Mouse (Mus musculus) left cerebral cortex, adult 18-20 months (tissue): ENCODE data around the gene Prss42. TPM values are rescaled to one million over a fixed set of nuclear protein-coding genes. Genes with fewer than 3 reads are reported as not detected.
A peak's percentile ranks its signal among the peaks of the same experiment; 100 is the strongest.

Experiments used
- DNase-seq, 2 experiments: peaks; one replicate each; pipeline ENCODE4 v3.0.0; 2021 to 2022; ENCODE audit warnings: low spot score in 2 of 2, mixed read lengths in 1 of 2
- long read RNA-seq, 2 experiments: library from polyadenylated mRNA; stranded (forward); transcript quantifications; one replicate each; pipeline ENCODE4 v2.0.0; 2021
- total RNA-seq, 2 experiments: library from RNA; stranded (reverse); gene quantifications; 2 replicates each; pipeline ENCODE4 v1.2.3; 2021

Gene Prss42
- total RNA-seq = not detected
- long read RNA-seq, experiment 1 = 0 reads
- long read RNA-seq, experiment 2 = 0 reads

DNA sequence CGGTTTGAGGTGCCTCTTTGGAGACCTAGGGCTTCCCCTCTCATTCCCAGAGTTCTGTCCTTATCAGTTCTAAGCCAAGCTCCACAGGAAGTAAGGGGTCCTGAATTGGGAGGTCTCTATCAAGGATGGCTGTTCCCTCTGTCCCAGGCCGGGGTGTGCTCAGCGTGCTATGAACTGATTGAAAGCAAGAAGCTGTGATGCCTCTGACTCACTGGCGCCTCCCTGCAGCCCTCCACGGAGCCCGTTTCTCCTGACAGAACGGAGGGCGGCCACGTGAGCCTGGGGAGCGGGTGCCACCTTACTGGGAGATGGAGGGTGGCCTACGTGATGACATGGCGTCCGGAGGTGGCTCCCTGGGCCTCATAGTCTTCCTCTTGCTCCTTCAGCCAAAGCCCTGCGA is at the start of gene Prss42:
Gene Prss42 (plus strand): TSS at position 301 of the 400 bp plus-strand sequence.
- DNase-seq = no peak

DNA sequence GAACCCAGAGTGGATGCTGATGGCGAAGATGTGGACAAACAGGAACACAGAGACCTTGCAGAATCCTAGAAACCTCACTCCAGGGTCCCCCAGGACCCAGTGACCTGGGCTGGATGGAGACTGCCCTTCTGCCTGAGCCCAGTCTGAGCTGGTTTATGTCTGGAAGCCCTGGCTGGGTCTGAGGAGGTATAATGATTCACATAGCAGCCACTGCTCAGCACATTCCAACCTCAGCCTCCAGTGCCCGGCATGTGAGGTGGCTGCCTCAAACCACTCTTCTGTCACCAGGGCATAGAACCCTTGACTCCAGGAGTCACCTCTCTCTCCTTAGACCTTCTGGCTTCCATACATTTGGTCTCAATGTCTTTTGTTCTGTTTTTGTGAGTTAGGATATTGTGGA is 49.5 kb upstream of the Prss42 start:
- DNase-seq = no peak

DNA sequence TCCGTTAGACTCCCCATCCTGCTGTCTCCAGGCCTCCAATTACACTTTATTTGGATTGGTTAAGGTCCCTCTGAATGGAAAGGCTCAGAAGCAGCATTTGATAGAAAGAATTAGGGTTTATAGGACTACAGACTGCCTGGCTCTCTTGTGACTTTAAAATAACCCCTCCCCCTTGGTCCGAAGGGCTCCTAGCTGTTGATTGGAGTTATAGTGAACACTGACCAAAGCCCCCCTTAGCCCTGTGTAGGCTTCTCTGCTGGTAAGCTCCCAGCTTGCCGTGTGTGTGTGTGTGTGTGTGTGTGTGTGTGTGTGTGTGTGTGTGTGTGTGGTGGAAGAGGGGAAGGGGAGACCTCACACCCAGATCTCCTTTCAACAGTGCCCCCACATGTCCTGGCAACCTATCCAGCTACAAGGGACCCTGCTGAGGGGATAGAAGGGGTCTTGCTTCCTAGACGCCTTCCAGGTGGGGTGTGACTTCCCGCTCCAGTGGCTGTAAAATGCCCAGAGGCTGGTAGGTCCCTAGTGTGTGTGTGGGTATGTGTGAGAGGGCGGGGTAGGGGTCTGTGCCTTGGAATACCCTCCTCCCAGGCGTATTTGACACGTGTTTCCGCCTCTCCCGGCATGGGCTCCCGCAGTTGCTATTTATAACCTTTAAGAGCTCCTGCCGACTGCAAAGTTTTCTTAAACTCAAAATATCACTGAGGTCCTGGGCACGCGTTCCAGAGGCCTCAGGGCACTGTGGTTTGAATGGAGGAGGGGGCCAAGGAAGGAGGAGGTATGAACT is 47.4 kb upstream of the Prss42 start:
- DNase-seq = no peak

DNA sequence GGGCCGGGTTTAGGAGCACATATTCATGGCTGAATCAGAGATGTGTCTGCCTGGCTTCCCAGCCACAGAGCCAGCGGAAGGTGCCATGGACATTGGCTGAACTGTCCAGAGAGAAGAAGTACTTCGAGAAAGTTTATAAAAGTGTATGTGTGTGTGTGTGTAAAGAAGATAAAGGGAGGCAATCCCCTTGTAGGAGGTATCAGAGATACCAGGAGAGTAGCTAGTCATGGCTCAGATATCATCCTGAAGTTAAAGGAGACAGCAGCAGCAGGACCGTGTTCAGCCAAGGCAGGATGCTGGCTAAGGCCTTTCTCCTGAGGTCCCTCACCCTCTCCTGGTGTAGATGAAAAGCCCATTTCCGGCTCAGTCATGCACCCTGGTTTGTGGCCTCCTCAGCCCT is 46.6 kb upstream of the Prss42 start:
- DNase-seq = no peak

DNA sequence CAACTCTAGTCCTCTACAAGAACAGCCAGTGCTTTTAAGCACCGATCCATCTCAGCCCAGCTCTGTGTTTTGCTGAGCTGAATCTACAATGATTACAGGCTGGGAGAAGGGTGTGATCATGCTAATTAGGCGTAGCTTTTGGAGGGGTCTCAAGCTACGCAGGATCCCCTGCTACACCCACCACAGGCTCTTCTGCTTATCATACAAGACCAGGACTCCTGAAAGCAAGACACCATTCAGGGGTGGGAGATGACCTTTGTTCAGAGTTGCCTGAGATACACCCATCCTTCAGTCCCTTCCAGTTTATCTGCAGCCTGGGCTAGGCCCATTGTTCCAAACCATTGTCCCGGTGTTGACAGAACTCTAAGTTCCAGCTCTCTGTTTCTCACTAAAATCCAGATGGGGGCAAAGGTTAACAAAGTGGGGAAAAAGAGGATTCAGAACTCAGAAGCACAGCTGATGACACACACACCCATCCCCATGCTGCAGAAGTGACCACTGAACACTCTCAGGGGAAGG is 45.0 kb upstream of the Prss42 start:
- no peak for DNase-seq

DNA sequence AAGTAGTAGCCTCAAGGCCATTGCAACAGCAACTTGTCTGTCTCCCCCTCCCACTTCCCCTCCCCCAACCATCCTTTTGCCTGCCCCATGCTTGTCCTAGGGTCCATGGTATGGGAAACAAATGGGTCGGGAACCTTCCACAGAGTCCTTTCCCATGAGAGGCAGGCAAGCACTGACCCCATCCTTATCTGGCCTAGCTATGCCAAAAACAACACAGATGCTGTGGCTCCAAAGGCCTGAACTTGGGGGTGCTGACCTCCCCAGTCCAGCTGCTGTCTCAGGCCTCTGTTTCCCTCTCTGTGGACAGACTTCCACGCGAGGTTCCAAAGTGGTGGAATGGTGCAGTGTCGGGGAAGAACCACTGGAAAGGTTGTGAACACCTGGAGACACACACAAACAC is 44.2 kb upstream of the Prss42 start:
- DNase-seq = no peak

DNA sequence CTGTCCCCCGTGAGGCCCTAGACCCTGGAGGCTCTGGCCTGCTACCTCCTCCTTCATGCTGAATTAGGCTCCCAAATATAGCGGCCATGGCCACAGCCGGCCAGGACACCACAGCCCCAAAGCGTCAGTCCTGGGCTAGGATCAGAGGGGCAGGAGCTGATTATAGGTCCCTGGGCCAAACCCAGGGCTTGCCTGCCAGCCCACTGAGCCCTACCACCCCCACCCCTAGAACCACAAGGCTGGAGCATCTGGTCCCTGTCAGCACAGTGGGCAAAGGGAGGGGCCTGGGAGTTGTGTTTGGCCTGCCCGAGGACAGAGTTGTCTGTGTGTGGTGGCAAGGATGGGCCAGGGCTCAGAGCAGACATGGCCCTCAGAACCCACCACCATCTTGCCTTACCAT is 40.1 kb upstream of the Prss42 start:
- DNase-seq = no peak

DNA sequence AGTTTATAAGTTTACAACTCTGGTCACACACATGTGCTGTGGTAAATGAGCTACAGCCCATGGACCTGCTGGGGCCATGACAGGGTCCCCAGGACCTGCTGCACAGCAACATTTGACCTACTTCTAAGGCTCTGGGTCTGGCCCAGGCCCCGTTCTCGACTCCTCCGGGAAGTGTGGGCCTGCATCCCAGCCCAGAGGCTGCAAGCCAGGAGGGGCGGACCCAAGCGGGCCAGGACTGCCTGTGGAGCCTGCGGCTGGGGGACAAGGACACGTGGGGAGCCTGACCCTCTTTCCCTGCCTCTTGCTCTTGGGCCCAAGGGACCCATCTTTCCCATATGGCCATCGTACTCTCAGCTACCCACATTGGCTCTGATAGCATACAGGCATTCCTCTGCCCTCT is 39.4 kb upstream of the Prss42 start:
- peak in 1 of 2 experiments; percentile 30 for DNase-seq

DNA sequence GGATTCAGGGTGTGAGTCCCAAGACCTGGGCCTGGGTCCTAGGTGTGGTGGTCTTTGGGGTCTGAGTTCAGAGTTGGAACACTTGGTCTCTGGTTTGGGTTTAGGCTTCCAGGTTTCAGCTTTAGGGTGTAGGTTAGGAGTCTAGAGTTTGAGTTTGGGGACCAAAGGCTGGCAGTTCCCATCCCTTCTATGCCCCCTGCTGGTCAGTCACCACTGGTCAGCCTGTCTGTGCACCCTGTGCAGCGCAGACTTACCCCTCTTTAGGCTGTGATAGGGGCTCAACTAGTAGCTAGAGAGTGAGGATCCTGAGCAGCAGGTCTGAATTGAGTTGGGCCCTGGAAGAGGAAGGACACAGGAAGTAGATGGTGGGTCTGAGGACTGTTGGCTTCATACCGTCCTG is 38.7 kb upstream of the Prss42 start:
- DNase-seq = peak; percentile 35 to 60

DNA sequence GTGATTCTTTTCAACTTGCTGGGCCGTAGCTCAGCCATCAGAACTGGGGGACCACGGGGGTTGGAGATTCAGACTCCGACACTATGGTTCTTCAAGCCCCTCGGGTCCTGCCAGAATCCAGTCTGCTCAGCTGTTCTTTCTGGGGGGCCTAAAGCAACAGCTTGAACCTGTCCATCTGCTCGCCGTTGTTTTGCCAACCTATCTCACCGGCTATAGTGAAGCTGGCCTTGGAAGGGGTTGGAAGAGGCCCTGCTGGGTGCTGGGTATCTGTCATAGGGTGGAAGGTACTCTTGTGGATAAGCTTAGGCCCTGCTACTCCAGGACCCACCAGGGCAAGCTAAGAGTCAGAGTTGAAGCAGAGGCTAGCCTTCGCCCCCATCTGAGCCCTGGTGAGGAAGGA is 37.1 kb upstream of the Prss42 start:
- no peak for DNase-seq

DNA sequence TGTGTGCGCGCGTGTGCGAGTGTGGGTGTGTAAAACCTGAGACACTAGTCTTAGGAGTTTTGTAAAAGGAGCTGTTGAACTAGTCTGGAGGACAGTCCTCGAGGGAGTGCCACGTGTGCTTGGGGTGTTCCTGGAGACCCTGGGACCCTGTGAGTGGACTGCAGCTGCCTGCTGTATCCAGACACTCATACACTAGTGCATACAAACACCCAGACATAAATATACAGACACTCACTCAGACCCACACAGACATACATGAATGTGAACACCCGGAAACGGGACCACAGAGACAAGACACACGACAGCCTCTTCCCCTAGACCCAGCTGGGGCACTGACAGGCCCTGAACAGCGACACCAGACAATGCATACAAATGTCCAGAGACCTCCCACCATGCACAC is 35.2 kb upstream of the Prss42 start:
- DNase-seq = no peak

DNA sequence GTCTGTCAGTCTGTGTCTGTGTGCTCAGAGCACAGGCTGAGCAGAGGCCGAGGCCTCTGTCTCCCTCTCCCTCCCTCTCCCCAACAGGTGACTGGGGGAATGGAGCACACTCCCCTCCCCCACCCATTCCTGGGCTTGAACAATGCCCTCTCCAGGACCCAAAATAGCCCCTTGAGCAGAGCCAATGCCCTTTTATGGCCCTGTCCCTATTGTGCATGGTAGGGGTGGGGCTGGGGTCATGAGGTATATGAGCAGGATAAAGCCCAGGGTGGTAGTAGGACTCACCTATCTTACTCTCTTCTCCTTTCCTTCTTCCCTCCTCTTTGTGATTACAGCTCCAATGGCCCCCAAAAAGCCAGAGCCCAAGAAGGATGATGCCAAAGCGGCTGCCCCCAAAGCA is 34.6 kb upstream of the Prss42 start:
- no peak for DNase-seq

DNA sequence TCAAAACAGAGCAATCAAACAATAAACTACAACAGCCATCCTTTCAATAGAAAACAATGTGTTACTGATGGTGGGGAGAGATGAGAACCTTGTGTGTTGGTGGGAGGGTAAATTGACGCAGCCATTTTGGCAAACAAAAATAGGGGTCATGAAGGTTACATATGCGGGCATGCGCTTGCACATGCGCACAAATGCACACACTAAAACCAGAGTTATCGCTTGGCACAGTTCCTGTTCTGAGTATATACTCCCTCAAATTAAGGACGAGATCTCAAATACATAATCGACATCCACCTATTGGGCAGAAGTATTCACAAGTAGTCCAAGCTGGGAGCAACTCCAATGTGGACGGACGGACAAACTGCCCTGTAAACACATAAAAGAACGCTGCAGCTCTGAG is 25.6 kb upstream of the Prss42 start:
- DNase-seq = no peak

DNA sequence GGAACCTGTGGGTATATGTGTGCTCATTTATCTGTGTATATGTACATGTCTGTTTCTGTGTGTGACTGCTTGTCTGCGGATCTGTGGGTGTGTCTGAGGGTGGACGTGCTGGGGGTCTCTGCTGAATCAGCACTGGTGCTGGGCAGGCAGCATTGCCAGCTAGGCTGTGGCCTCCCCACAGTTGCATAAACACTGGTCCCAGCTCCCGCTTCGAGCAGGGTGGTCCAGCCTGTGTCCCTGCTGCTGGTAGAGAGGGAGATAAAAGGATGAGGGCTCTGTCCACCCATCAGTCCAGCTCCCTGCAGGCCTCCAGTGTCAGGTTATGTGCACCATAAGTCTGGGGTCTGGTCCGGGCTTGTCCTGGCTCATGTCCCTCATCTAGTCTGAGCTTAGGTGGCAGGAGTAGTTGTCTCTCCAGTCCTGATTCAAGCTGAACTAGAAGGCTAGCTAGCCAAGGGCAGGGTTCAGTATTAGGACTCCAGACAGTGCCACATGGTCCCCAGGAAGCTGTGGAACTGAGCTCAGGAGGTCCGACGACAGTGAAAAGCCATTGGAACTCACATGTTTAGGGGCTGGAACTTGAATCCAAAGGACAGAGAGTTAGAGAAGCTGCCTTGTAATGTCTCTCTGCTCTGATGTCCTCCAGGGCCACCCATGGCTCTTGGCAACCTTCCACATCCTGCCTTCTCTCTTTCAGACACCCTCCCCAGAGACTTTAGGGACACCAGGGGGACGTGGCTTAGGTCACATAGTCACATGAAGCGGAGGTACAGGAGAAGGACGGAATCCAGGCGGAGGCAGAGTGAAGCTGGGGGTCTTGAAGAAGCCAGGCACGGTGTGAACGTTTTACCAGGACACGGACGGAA is 23.3 kb upstream of the Prss42 start:
- no peak for DNase-seq

DNA sequence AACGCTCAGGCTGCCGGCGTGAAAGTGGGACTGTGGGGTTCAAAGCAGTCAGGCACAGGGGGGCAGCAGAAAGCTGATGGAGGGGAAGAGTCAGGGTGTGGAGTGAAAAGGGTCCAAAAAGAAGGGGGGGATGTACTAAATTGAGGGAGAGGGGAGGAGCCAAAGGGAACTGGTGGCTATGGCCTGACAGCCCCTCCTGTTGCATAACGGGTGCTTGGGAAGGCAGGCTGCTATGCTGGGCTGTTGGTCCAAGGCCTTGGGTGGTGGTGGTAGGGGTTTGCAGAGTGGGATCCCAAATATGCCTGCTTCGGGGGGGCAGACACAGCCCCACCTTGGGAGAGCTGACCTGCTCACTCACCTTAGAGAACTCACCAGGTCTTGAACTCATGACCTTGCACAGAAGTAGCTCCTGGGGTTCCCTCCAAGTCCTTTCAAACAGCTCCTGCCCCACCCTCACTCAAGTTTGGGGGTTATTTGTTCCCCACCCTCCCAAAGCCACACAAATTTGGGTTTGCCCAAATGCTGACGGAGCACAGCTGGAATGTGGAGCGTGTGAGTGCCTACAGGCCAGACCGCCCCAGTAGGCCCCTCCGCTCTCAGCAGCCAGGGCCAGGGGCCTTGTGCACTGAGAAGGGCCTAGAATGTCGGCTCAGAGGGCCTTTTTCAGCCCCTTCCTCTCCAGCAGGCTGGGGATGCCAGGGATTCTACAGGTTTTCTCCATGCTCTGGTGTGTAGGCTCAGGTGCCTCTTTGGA is 22.5 kb upstream of the Prss42 start:
- DNase-seq = no peak

DNA sequence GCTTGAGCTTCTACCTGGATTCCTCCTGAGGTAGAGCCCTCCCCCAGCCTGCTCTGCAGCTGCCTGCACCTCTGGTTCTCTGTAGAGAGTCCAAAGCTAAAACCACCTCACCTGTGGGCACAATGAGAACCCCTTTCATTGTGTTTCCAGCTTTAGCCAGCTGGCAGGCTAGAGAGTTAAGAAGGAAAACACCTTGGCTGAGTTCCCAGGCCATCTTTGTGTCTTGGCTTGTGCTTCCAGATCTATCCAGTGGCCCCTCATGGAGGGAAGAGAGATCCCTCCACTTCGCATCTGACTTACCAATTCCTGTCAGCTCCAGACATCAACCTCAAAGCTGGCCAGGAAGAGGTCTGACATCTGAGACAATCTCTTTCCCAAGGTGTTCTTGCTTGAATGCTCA is 19.9 kb upstream of the Prss42 start:
- DNase-seq = no peak

DNA sequence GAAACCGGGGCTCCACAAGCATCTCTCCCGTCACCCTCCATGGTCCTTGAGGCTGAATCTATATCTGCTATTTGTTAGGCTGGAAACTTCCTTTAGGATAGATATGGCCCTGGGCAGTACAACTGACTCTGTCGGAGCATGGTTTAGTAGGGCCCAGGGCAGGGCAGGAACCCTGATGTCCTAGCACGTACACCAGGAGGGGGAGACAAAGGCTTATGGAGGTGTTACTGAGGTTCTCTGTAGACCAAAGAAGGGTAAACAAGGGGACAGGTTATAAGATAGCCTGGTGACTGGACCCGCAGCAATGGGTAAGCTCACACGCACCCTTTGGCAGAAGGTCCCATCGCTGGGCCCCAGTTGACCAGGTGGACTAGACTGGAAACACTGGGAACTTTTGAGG is 19.4 kb upstream of the Prss42 start:
- DNase-seq = no peak

DNA sequence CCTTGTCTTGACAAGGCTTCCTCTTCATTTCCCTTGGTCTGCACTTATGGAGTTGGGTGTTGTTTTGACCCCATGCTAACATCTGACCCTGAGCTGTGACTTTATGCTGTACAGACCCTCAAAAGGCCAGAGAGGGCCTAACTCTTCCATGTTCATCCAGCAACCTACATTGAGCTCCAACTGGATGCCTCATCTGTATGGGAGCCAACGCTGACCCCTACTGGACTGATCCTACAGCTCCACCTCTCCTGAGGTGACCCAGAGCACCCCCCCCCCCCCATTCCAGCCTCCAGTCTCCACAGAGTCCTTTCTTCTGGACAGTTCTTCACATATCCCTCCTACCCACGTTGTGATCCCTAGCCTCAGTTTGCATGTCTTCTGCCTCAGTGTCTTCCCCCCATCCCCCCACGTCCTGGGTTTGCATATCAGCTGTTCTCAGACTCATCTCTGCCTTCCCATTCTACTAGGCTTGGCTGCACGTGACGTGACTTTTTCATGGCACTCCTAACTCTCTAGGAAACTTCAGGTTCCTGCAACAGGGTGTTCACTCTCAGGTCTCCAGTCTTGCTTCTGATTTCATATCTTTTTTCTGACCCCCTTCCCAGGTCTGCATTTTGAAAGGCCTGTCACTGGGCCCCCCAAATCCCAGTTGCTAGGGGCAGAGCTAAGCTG is 18.6 kb upstream of the Prss42 start:
- no peak for DNase-seq

DNA sequence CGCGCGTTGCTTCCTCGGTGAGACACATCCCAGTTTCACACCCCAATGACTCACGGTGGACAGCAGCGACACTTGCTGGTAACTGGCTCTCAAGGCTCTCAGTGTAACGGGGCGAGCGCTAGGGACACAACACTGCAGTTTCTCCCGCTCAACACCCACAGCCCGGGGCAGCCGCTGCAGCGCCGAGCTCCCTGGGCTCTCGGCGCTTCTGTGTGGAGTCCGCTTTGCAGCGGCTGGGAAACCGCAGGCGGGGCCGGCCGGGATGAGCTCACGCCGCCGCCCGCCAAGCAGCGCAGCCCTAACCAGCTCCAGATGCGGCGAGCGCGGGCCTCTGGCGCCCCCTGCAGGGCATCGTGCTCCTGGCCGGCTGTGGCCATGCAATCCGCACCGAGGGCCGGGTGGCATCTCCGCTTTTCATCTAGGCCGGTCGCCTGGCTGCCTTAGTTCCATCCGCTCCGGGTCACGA is 16.7 kb upstream of the Prss42 start:
- DNase-seq = peak; percentile 95 to 97

DNA sequence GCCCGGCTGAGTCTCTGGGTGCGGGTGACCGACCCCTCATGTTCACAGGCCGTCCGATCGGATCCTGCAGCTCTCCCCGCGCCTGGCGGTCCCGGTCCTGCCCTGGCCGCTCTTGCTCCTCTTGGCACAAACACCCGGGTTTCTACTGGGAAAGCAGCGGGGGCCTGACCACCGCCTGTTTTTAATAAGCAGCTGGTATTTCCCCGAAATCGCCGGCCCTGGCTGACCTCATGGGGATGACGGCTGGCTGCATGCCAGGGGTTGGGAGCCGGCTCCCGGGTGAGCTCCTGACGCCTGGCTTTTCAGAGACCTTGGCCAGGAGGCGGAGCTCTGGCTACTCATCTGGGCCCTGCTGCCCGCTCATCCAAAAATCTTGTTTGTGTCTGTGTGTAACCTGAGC is 16.2 kb upstream of the Prss42 start:
- DNase-seq = peak; percentile 53 to 58

DNA sequence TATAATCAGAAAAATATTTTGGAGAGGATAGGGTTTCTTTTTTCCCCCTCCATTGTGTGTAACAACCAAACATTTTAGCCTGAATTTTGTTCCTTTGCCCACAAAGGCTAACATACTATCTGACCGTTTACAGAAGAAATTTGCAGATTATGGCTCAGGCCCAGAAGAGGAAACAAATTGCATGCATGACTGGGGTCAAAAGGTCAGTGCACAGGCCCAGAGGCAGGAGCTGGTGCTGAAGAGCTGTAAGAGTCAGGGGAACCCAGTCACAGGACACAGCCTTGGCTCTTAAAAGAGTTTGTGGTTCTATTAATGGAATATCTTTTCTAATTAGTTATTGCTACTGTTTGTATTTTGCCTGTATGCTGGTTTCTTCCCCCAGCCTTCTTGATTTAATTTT is 14.4 kb upstream of the Prss42 start:
- DNase-seq = no peak
